In the genomic region with DNA sequence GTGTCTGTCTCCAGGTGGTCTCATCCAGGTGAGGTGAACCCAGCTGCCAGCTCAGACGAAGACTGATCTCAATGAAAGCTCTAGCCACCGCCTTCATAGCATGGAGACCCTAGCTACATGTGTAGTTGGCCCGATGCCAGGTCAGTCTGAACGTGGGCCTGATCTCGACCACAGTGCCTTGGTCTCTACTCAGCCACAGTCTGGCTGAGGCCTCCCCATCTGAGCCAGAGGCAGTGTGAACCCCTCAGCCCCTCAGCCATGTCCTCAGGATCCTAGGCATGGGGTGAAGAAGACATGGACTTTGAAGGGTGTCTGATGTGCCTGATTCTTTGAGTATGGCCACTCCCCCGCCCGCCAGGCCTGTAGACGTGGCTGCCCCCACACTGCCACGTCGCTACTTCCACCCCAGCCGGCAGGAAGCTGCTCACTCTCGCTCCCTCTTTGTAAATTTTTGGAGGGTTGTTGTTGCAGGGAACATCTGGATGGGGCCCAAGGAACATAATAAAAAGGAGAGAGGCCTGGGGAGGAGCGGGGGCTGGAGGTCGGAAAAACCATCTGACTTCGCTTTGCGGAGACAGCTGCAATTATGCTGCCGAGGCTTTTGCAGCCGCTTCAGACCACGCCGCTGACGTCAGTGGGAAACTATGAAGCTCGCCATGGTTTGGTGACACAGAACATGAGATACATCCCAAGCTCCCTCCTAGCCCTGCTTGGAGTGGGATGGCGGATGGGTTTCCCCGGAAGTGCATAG, we compare ENCODE assay signal across 9 mouse cellular contexts.
DNase-seq lines count a peak whose midpoint lies in the region; ATAC-seq and TF ChIP-seq lines count a peak whose summit lies in the region.
"Had no signal": no experiment of that assay in that cellular context is flagged by ENCODE, and none has a peak within 500 bp of the region (broad histone marks: within the 10 kb centered on the region; RNA-seq: fewer than 3 reads in every experiment).

No protein-coding gene starts in this region.

- H3K9ac ChIP-seq in kidney, embryonic 16.5 days (replicated peaks; ENCODE audit: low read length): peak overlapping the region; percentile 5; the same call in 1 of the 2 replicates
- H3K9ac ChIP-seq in neural tube, embryonic 15.5 days (replicated peaks): no peak overlapping the region
- H3K9ac ChIP-seq: liver, embryonic 13.5 days had no signal

- TF ChIP-seq POLR2A in lung, adult 2 months (IDR thresholded peaks at IDR 0.05; ENCODE audit: borderline replicate concordance, extremely low read depth, low read depth, low read length): no peak

- peak; percentile 43 for ATAC-seq in kidney, embryonic 16.5 days (ENCODE audit: low FRiP score, low TSS enrichment)
- ATAC-seq in neural tube, embryonic 15.5 days (ENCODE audit: low FRiP score): no peak
- ATAC-seq in monocyte, adult 5-6 weeks (replicated peaks; ENCODE audit: insufficient number of reproducible peaks, low FRiP score, low TSS enrichment, poor library complexity, severe bottlenecking): no peak

- H3K4me2 ChIP-seq in kidney, embryonic 16.5 days (replicated peaks; ENCODE audit: low read depth, low read length): 0 out of 2 replicates have a peak overlapping the region, but pooled peaks have one; percentile 3
- no peak overlapping the region for H3K4me2 ChIP-seq in neural tube, embryonic 15.5 days
- H3K4me2 ChIP-seq: liver, embryonic 13.5 days had no signal

- no peaks in the 10 kb centered on the region for H3K36me3 ChIP-seq in kidney, embryonic 16.5 days (ENCODE audit: insufficient read depth, low read length)
- no peaks in the 10 kb centered on the region for H3K36me3 ChIP-seq in neural tube, embryonic 15.5 days
- H3K36me3 ChIP-seq: liver, embryonic 13.5 days had no signal

- peak overlapping the region; percentile 93 for H3K27ac ChIP-seq in kidney, embryonic 16.5 days (ENCODE audit: low read length)
- H3K27ac ChIP-seq in neural tube, embryonic 15.5 days (replicated peaks): peak overlapping the region; percentile 48; the same call in 1 of the 2 replicates

- intact Hi-C loops in left cerebral cortex, postnatal 14 days (cut with DNase I): loop anchor here (2.0 to 10.0 kb wide), 2 partner anchors 113 to 431 kb away; partner anchors contain the start of gene Col5a1
- intact Hi-C loops in left cerebral cortex, postnatal 4 days (cut with DNase I): loop anchor here (10.0 kb wide), 2 partner anchors 191 to 421 kb away; partner anchors contain the start of gene Olfm1

- peaks cover 5% of the 10 kb centered on the region; the same call in 1 of the 2 replicates for H3K4me1 ChIP-seq in lung, adult 2 months (ENCODE audit: control insufficient read depth, insufficient read depth, low read length)
- H3K4me1 ChIP-seq in kidney, embryonic 16.5 days (ENCODE audit: insufficient read depth, low read length): peaks cover 34% of the 10 kb centered on the region
- H3K4me1 ChIP-seq in neural tube, embryonic 15.5 days: peaks cover 8% of the 10 kb centered on the region

- no peak overlapping the region for H3K4me3 ChIP-seq in lung, adult 2 months (replicated peaks; ENCODE audit: extremely low read depth, low read depth, low read length)
- H3K4me3 ChIP-seq in kidney, embryonic 16.5 days (ENCODE audit: low read length): no peak overlapping the region
- no peak overlapping the region for H3K4me3 ChIP-seq in neural tube, embryonic 15.5 days (replicated peaks)
- H3K4me3 ChIP-seq: liver, embryonic 13.5 days had no signal

- 47% methylated on average over 24 of the region's 24 CpGs for WGBS in lung, adult 2 months
- 28% methylated on average over 24 of the region's 24 CpGs for WGBS in kidney, embryonic 16.5 days
- WGBS in neural tube, embryonic 15.5 days: 73% methylated on average over 24 of the region's 24 CpGs

- DNase-seq in lung, adult 18-20 months: peak; percentile 52 to 62
- DNase-seq in lung, adult 2 months: no peak
- peak; percentile 66 to 87 for DNase-seq in gastrocnemius, postnatal 4 days (ENCODE audit: low spot score in 2 of 2)
- no peak for DNase-seq in left cerebral cortex, postnatal 14 days (ENCODE audit: low spot score in 2 of 2)
- no peak for DNase-seq in left cerebral cortex, postnatal 4 days
- DNase-seq: liver, embryonic 13.5 days had no signal

- no peaks in the 10 kb centered on the region for H3K9me3 ChIP-seq in kidney, embryonic 16.5 days (ENCODE audit: low read length)
- H3K9me3 ChIP-seq in neural tube, embryonic 15.5 days (replicated peaks): no peaks in the 10 kb centered on the region
- H3K9me3 ChIP-seq: liver, embryonic 13.5 days had no signal

- no peak for TF ChIP-seq CTCF in lung, adult 2 months (IDR thresholded peaks at IDR 0.05; ENCODE audit: insufficient read depth, low read length)

- no peaks in the 10 kb centered on the region for H3K27me3 ChIP-seq in kidney, embryonic 16.5 days (ENCODE audit: insufficient read depth, low read length)
- H3K27me3 ChIP-seq in neural tube, embryonic 15.5 days (replicated peaks): peaks cover 5% of the 10 kb centered on the region; the same call in 1 of the 2 replicates

Comparison
In these comparisons a context has a peak if more than half of its experiments do, and no peak if none do; other contexts are left out.
1. DNase-seq: peak in lung, adult 18-20 months (2 of 2) and gastrocnemius, postnatal 4 days (2 of 2); none in lung, adult 2 months (single experiment), left cerebral cortex, postnatal 14 days (0 of 2) and left cerebral cortex, postnatal 4 days (single experiment).